Mouse (Mus musculus): ENCODE measurements around the gene Gmeb1.

GRCm38 (mm10) chr4:132253622-132254021 lies 7.8 kb downstream of the Gmeb1 start:
- TF ChIP-seq CTCF (IDR thresholded peaks at IDR 0.05; ENCODE audit: control insufficient read depth, insufficient read depth, low read length) (no peak), POLR2A (IDR thresholded peaks at IDR 0.05; ENCODE audit: borderline replicate concordance, control insufficient read depth, low read depth, low read length) (no peak)

All from bone marrow, adult 2 months (tissue).